Mouse (Mus musculus) liver (tissue): ENCODE measurements around the gene Pgbd5.

ENCODE experiments used
- DNase-seq: peaks from one replicate; pipeline ENCODE4 v3.0.0-alpha.2; 2020; ENCODE audit warnings: mixed read lengths

The Pgbd5 gene

DNA sequence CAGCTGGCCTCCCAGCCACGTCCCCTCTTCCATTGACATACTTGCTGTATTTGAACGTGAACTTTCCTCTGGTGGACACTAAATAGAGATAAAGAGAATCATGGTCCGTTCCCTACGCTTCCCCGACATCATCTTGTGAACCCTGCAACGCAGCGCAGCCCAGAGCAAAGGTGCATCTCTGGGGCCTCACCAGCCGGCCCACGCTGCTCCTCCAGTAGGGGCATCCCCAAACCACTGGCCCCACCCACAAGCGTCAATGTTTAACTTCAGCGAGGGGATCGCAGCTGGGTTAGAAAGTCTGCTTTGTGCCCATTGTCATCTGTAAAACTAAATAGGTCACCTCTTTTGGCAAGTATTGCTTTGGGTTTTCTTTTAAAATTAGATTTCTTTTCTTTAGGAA, 95.5 kb downstream of the Pgbd5 start:
- peak; percentile 54 for DNase-seq

- no peak for DNase-seq
Observed at GRCm38 (mm10) chr8:124343151-124343550, 96.3 kb downstream of the Pgbd5 start.

DNA sequence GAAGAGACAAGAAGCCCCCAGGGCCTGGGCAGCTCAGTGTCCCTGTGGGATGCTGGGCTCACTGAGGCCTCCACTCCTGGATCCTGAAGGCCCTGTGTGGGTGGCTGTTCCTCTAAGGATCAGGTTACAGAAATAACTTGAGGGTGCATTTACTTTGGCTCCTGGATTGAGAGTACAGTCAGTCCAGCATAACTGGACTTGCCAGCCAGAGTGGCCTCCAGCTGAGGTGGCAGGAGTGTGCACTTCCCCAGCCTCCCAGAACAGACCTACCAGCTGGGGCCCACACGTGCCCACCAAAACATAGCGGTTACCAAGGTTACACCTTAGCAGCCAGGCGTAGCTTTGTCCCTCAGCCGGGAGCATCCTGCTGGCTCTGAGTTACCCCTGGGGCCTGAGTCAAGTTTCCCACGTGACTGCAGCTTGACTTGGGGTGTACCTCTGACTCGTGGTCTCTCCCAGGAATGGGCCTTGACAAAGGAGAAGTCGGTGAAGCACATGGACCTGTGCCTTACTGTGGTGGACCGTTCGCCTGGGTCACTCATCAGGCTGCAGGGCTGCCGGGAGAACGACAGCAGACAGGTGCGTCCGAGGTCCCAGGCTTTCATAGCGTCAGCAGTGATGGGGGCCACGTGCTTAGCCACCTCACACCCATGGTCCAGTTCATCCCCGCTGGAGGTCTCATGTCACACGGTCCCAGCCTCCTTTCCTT, 98.9 kb downstream of the Pgbd5 start:
- DNase-seq, result no peak

DNA sequence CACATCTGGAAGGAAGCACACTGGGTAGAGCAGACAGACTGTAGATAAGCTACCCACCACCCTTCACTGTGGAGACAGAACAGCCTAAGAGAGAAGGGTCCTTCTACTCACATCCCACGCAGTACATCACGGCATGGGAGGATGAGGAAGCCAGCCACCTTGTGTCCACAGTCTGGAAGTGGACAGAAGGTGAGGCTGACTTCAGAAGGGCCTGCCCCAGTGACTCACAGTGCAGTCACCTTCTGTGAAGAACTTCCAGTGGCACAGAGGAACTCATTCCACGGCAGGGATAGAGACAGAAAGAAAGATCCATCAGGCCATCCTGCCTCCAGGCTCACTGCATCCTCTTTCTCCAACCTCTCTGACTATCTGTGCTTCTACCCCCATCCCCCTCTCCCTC, 99.7 kb downstream of the Pgbd5 start:
- DNase-seq, result no peak

- no peak for DNase-seq
Observed at GRCm38 (mm10) chr8:124336302-124336701, 103.2 kb downstream of the Pgbd5 start.

DNA sequence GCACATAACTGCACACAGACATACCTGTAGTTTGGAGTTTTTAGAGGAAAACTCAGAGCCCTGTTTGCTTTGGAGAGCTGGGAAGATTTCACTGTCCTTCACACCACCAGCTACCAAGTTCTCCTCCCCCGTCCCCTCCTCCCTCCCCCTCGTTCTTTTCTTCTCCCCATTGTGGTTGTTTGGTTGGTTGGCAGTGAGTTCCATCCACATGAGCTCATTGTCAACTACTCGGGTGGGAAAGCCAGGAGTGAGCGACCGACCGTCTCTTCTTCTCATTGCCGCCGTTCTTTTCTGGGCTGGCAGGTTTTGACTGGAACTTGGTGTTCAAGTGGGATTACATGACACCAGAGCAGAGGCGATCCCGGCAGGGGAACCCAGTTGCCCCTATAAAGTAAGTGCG, 107.8 kb downstream of the Pgbd5 start:
- no peak for DNase-seq

DNA sequence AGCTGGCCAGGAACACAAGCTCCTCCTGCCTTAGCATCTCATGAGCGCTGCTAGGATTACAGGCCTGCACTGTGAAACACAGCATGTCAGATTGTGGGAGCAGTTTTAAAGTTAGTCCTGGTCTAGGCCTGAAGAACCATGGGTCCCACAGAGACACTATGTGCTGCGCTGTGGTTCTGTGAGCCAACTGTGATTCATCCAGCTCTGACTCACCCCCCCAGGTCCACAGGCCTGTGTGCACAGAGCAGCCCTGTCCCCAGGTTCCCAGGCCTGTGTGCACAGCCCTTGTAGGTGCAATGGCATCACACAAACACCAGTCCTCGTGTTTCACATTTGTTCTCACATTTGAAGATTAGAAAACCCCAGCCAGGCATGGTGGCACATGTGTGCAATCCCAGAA, 108.4 kb downstream of the Pgbd5 start:
- no peak for DNase-seq

DNA sequence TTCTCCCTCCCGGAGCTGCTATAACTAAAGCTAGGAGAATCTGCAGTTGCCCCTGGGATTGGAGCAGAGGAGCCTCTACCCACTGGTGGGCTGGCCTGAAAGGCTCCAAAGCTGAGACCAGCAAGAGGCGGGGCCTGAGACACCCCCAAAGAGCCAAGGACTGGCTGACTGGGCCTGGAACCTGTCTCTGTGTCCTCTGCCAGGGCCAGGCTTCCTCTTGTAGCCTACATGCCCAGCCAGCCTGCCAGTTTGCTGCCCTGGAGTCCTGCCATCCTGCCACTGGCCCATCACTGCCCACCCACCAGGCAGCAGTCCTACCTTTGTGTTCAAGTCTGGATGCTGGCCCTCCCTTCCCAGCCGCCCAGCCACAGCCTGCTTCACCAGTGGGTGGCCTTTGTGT, 109.0 kb downstream of the Pgbd5 start:
- no peak for DNase-seq

- no peak for DNase-seq
Observed at GRCm38 (mm10) chr8:124329690-124330089, 109.8 kb downstream of the Pgbd5 start.

- no peak for DNase-seq
Observed at GRCm38 (mm10) chr8:124328259-124328658, 111.2 kb downstream of the Pgbd5 start.

GRCm38 (mm10) chr8:124323356-124323755, 116.1 kb downstream of the Pgbd5 start:
- DNase-seq, result no peak

- no peak for DNase-seq
Observed at GRCm38 (mm10) chr8:124321227-124321840, 118.1 kb downstream of the Pgbd5 start.

DNA sequence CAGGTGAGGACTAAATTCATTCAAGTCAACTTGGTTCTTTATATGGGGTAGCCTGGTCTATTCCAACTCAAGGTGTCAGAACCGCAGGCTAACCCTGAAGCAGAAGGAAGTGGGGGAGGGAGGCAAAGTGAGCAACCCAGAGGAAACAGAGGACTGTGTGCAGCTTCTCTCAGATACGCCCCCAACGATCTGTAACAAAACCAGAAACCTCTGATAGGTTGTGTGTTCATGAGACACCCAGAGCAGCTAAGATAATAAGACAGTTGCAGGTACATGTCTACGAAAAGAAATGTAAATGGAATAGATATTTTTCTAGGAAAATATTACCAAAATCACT, 120.2 kb downstream of the Pgbd5 start:
- DNase-seq, result no peak
